Mouse (Mus musculus) lung, embryonic 16.5 days (tissue): ENCODE measurements around the gene Cdh12. TPM values are rescaled to one million over a fixed set of nuclear protein-coding genes. Genes with fewer than 3 reads are reported as not detected.
"Not testable (repeated sequence)": the region's sequence is repeated elsewhere in the genome, so short reads cannot be mapped to it uniquely, and the experiment has no call there.

Experiments
- ATAC-seq: fragments of 200-750 bp; cut with Nextera tagmentation; 2 replicates; pipeline ENCODE4 v1.8.0; 2017; ENCODE audit warnings: low read depth, mild to moderate bottlenecking, moderate library complexity
- H3K27ac ChIP-seq: fragments of 300-500 bp; sonication (generic); 2 replicates; pipeline ENCODE4 v1.5.1; 2014; ENCODE audit warnings: mild to moderate bottlenecking, control low read depth, low read length
- H3K27me3 ChIP-seq: fragments of 300-500 bp; sonication (generic); 2 replicates; pipeline ENCODE4 v1.6.1; 2014; ENCODE audit warnings: low read depth, low read length, mixed read lengths; ENCODE audit not compliant: control insufficient read depth, insufficient read depth
- H3K36me3 ChIP-seq: fragments of 300-500 bp; sonication (generic); 2 replicates; pipeline ENCODE4 v1.6.1; 2014; ENCODE audit warnings: low read length; ENCODE audit not compliant: control insufficient read depth, insufficient read depth
- H3K4me1 ChIP-seq: fragments of 300-500 bp; sonication (generic); replicated peaks from 2 replicates; pipeline ENCODE4 v1.6.1; 2014; ENCODE audit warnings: low read length, mixed read lengths; ENCODE audit not compliant: control insufficient read depth, insufficient read depth
- H3K4me2 ChIP-seq: fragments of 300-500 bp; sonication (generic); 2 replicates; pipeline ENCODE4 v1.6.1; 2014; ENCODE audit warnings: low read depth, low read length, control low read depth
- H3K4me3 ChIP-seq: fragments of 300-500 bp; sonication (generic); 2 replicates; pipeline ENCODE4 v1.5.1; 2014; ENCODE audit warnings: mild to moderate bottlenecking, low read length, control low read depth
- H3K9ac ChIP-seq: fragments of 300-500 bp; sonication (generic); 2 replicates; pipeline ENCODE4 v1.6.1; 2014; ENCODE audit warnings: low read length, control low read depth
- H3K9me3 ChIP-seq: fragments of 300-500 bp; sonication (generic); 2 replicates; pipeline ENCODE4 v1.6.1; 2016; ENCODE audit warnings: low read length; ENCODE audit not compliant: control insufficient read depth
- WGBS: fragments of 180-500 bp; shearing (Covaris S2); extraction: QIAGEN DNeasy Blood & Tissue Kit; methylation state at CpG from one replicate; pipeline ENCODE4 v1.1.7; 2014; 5-methylcytosine and 5-hydroxymethylcytosine counted together
- polyA plus RNA-seq: library from polyadenylated mRNA; unstranded; fragments of >200 nt; fragmentation: Nextera tagmentation; extraction: Ambion mirVana; gene quantifications from 2 replicates; pipeline ENCODE4 v1.2.1, GENCODE M21; 2015

Gene Cdh12
- polyA plus RNA-seq, 1 experiment from 2014 or later: 0.03 TPM

DNA sequence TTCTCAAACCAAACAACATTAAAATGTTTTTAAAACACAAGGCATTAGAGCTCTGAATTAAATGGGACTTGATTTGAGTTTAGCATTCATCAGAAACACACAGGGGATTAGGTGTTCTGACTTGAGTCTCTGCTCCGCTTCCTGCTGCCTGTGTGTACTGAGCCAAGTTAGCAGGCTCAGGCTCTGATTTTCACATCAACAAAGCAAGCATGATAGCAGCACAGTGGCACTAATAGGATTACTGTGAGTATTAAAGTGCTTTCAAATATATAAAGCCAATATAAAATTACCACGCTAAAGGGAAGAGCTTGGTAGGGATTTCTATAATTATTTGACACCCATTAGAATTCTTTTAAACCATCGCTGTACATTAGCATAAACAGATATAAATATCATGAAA is 895.7 kb downstream of the Cdh12 start:
- no peaks in the 10 kb centered on the region for H3K27me3 ChIP-seq
- H3K36me3 ChIP-seq: no peaks in the 10 kb centered on the region
- no peaks in the 10 kb centered on the region for H3K9me3 ChIP-seq
- ATAC-seq: no peak
- H3K4me2 ChIP-seq: no peak overlapping the region
- H3K4me1 ChIP-seq: no peaks in the 10 kb centered on the region
- H3K4me3 ChIP-seq: no peak overlapping the region
- H3K9ac ChIP-seq: no peak overlapping the region
- 59% methylated on average over 3 of the region's 3 CpGs for WGBS
- H3K27ac ChIP-seq: no peak overlapping the region

DNA sequence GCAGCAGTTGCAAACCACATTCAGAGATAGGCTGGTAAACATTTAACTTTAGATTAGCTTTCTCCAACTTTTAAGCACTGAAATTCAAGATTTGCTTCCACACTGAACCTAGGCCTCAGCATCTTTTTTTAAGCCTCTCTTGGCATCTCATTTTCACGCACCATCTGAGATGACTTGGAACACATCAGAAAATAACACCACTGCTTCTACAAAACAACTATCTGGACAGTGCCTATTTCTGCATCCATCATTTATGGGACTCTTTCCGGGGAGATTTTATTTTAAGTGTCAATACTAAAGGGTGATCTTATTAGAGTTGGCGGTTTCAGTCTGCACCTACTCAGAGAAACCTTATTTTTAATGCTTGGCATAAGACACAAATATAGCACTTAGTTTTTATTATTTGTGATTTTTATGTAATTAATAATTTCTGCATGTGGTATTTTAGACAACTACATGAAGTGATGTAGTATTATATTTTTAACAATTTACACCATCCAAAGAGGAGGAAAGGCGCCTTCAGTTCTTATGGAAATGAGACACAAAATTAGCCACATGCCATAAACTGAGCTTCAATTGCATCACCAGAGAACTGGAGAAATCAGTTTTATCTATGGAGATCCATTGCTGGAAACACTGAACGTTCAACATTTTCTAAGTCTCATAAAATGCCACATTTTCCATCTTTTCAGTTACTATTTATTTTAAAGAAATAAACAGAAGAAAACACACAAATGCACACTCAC is 906.5 kb downstream of the Cdh12 start:
- Histone ChIP-seq H3K4me2 (no peak overlapping the region), H3K27ac (no peak overlapping the region), H3K9ac (no peak overlapping the region), H3K4me1 (no peaks in the 10 kb centered on the region), H3K36me3 (no peaks in the 10 kb centered on the region), H3K9me3 (no peaks in the 10 kb centered on the region), H3K4me3 (no peak overlapping the region), H3K27me3 (no peaks in the 10 kb centered on the region)
- ATAC-seq: no peak
- 68% methylated on average over 5 of the region's 5 CpGs for WGBS

DNA sequence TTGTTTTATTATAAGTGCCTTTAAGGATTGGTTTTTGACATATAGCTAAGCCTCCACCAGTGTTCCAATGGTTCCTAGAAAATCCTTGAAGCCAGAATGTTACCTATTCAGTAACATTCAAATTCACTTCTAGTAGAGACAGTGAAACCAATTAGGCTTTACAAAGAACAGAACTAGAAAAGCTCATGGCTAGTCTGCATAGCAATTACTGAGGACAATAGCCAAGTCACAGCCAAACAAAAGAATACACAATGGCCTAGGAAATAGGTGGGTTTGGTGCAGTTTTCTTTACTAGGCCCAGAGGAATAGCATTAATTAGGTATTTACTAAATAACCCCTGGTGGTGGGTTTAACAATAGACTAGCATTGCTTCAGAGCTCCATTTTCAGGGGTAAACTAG is 917.3 kb downstream of the Cdh12 start:
- H3K9ac ChIP-seq: no peak overlapping the region
- no peak overlapping the region for H3K27ac ChIP-seq
- H3K4me2 ChIP-seq: no peak overlapping the region
- no peak overlapping the region for H3K4me3 ChIP-seq
- H3K4me1 ChIP-seq: no peaks in the 10 kb centered on the region
- no peaks in the 10 kb centered on the region for H3K27me3 ChIP-seq
- no peaks in the 10 kb centered on the region for H3K9me3 ChIP-seq
- H3K36me3 ChIP-seq: no peaks in the 10 kb centered on the region
- ATAC-seq: no peak

DNA sequence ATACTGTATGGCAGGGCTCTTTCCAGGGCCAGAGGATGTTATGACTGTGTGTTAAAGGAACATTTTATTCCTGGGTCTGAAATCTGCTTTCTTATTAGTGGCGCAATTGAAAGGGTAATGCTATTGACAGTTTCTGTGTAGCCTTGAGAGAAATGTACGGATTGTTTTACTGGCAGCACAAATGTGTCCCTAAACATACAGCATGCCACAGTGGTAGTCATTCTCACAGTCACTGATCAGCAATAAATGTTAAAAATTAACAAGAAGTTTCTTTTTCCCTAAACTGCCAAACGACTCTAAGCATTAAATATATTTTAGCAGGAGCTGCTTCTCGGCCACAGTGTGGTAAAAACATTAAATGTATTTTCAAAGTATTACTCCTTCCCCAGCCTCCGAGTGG is 926.4 kb downstream of the Cdh12 start:
- Histone ChIP-seq H3K4me2 (no peak overlapping the region), H3K36me3 (no peaks in the 10 kb centered on the region), H3K4me3 (no peak overlapping the region), H3K4me1 (no peaks in the 10 kb centered on the region), H3K27me3 (no peaks in the 10 kb centered on the region), H3K27ac (no peak overlapping the region), H3K9ac (no peak overlapping the region), H3K9me3 (no peaks in the 10 kb centered on the region)
- 70% methylated on average over 5 of the region's 5 CpGs for WGBS
- no peak for ATAC-seq

DNA sequence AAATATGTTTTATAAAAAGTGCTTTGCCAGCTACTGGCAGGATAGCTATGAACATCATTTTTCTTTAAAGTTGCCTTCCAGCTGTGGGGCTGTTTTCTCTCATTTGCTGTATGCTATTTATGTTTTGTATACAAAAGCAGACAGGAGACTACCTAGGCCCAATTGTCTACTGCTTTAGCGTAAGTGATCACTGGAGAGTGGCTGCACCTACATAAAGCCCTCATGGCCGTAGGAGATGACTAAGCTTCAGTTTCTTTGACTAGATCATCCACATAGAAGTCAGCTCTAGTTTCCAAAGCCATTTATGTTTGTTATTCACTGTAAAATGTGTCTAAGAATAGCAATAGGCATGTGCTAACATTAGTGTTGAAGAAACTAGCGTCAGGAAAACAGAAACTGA is 926.8 kb downstream of the Cdh12 start:
- WGBS: 69% methylated on average over 3 of the region's 3 CpGs
- Histone ChIP-seq H3K4me1 (no peaks in the 10 kb centered on the region), H3K27me3 (no peaks in the 10 kb centered on the region), H3K4me3 (no peak overlapping the region), H3K9ac (no peak overlapping the region), H3K27ac (no peak overlapping the region), H3K4me2 (no peak overlapping the region), H3K9me3 (no peaks in the 10 kb centered on the region), H3K36me3 (no peaks in the 10 kb centered on the region)
- ATAC-seq: no peak

DNA sequence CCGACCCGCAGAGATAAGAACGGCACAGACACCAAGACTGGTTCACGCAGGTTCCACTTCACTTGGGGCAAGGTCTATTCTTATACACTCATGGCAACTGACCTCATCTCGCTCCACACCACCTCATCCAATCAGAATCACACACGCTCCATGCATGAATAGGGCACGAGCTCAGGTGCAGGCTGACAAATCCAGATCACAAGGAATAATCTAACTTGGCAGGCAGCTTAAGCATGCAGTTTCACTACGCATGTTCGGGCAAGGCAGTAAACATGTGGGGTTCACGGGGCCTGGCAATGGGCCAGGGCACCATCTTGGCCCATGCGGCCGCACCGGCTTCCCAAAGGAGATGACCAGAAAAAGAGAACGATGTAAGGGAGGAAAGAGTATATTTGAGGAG is 942.4 kb downstream of the Cdh12 start:
- not testable (repeated sequence) for H3K9me3 ChIP-seq, H3K4me1 ChIP-seq, H3K4me3 ChIP-seq, ATAC-seq, H3K4me2 ChIP-seq, H3K27me3 ChIP-seq, H3K9ac ChIP-seq, H3K27ac ChIP-seq, H3K36me3 ChIP-seq
- WGBS: 83% methylated on average over 14 of the region's 14 CpGs

DNA sequence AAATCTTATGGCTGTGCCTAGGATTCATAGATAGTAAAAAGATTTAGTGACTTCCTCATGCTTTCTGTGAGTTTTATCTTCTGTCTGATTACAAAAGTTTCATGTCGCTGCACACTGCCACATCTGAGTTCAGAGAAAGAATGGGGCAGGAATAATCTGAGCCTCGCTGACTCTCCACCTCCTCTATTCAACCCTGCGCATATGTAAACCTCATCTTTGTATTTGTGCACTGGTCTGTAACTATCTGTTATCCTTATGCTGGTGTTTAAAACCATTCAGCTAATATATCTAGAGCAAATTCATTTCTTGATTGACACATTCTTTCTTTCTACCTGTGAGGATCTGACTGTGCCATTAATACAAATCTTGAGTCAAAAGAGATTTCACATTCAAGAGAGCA is 944.0 kb downstream of the Cdh12 start:
- no peak overlapping the region for H3K4me2 ChIP-seq
- no peak overlapping the region for H3K27ac ChIP-seq
- H3K27me3 ChIP-seq: no peaks in the 10 kb centered on the region
- no peak overlapping the region for H3K9ac ChIP-seq
- WGBS: 75% methylated on average over 3 of the region's 3 CpGs
- H3K4me1 ChIP-seq: no peaks in the 10 kb centered on the region
- no peaks in the 10 kb centered on the region for H3K36me3 ChIP-seq
- ATAC-seq: no peak
- no peaks in the 10 kb centered on the region for H3K9me3 ChIP-seq
- H3K4me3 ChIP-seq: no peak overlapping the region

DNA sequence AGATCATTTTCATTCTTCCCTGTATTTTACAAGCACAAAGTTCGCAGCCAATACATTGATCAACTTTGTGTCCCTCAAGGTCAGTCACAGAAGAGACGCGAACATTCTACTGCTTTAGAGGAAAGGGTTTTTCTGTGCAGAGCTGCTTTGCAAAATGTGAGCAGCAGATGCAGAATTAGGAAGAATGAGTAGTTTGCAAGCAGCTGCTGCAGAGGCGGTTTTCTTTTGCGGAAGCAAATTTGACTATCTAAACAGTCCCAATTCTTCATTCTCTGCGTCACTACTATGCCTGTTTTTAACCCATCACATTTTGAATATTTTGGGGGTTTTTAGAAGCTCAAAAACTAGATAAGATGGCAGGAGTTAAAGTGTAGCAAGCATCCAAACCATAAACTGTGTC is 956.1 kb downstream of the Cdh12 start:
- no peaks in the 10 kb centered on the region for H3K36me3 ChIP-seq
- no peak overlapping the region for H3K4me3 ChIP-seq
- no peaks in the 10 kb centered on the region for H3K9me3 ChIP-seq
- no peaks in the 10 kb centered on the region for H3K4me1 ChIP-seq
- WGBS: 67% methylated on average over 6 of the region's 6 CpGs
- no peak overlapping the region for H3K4me2 ChIP-seq
- H3K27me3 ChIP-seq: no peaks in the 10 kb centered on the region
- no peak for ATAC-seq
- no peak overlapping the region for H3K27ac ChIP-seq
- no peak overlapping the region for H3K9ac ChIP-seq

DNA sequence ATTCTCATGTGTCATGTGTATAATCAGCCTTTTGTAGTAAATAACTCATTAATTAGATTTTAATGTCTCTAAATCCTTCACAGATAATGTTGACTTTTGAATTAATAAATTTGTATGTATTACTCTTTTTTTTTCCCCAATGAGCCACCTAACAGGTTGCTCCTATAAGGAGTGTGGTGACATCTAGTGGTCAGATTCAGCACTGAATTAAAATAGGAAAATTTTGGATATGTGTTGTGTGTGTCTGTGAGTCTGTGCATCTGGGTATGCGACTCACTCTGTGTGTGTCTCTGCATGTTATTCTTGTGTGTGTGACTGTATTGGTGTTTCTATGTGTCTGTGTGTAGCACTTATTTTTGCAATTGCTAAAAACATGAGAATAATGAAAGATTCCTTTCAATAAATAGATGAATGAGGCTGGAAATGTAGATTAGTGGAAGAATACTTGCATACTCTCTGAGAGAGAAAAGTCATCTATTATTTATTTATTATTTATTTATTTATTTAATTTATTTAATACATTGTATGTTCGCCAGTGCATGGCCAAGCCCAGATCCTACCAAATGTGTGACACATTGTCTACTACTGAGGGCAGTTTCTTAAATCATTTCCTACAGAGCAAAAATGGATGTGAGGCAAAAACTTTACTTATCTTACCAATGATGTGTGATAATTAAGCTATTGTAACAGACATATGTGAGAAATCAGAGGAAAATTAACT is 958.4 kb downstream of the Cdh12 start:
- H3K36me3 ChIP-seq: no peaks in the 10 kb centered on the region
- no peak overlapping the region for H3K9ac ChIP-seq
- WGBS: 56% methylated on average over 2 of the region's 2 CpGs
- H3K4me3 ChIP-seq: no peak overlapping the region
- H3K27ac ChIP-seq: no peak overlapping the region
- H3K4me2 ChIP-seq: no peak overlapping the region
- no peak for ATAC-seq
- no peaks in the 10 kb centered on the region for H3K9me3 ChIP-seq
- no peaks in the 10 kb centered on the region for H3K27me3 ChIP-seq
- no peaks in the 10 kb centered on the region for H3K4me1 ChIP-seq
